Mouse (Mus musculus) spleen, adult 10 weeks (tissue): ENCODE results near the gene Fntb. TPM values are rescaled to one million over a fixed set of nuclear protein-coding genes. Genes with fewer than 3 reads are reported as not detected.

Source experiments
- polyA plus RNA-seq: library from polyadenylated mRNA; stranded (reverse); fragments of 350-450 nt; fragmentation: Illumina TruSeq; extraction: RNeasy Lipid Tissue Mini Kit (QIAGEN cat#74804); gene quantifications from one replicate; pipeline ENCODE4 v1.2.3, GENCODE M21; 2015; ENCODE audit warnings: low replicate concordance; ENCODE audit not compliant: insufficient read depth

Fntb gene
- 7.8 TPM for polyA plus RNA-seq

DNA sequence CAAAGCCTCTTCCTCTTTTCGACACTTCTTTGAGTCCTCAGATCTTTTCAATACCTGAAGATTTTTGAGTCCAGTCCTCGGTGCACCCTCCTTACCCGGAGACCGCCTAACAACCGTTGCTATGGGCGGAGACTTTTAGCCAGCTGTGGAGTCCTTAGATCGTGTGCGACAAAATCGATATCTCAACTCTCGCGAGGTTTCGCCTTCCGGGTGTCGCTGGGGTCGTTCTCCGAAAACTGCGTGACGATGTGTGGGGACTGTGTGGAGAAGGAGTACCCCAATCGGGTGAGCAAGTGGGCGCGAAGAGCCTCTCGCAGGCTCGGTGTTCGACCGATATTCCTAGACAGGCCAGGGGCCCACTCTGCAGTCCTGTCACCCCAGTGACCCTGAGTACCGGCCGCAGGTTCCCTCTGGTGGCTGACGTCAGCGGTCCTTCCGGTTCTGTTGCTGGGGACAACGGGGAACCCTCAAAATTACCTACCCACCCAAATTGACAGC lies at the start of gene Fntb, which contains the start of gene Churc1:
TSS of gene Fntb (plus strand) at position 236 of the 498 bp plus-strand sequence.
TSS of gene Churc1 (plus strand) at position 185 of the 498 bp plus-strand sequence.

DNA sequence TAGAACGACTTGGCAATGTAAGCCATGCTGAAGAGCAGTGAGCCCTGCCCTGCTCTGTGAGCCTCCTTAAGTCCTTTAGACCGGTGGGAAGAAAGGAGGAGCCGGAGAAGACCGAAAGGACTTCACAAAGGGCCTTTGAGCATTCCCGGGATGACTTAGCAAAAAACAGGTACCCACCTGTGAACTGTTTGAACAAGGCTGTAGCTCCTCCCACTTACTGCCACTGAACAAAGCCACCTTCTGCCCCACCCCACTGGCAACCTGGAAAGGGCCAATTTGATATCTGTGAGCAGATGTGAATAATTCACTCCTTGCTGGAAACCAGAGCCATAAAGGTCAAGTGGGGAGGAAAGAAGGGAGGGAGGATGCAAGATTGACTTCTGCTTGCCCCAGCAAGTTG lies 30.0 kb downstream of the Fntb start, which contains the start of gene Gpx2:
TSS of gene Gpx2 (minus strand) at position 205 of the 400 bp plus-strand sequence.

DNA sequence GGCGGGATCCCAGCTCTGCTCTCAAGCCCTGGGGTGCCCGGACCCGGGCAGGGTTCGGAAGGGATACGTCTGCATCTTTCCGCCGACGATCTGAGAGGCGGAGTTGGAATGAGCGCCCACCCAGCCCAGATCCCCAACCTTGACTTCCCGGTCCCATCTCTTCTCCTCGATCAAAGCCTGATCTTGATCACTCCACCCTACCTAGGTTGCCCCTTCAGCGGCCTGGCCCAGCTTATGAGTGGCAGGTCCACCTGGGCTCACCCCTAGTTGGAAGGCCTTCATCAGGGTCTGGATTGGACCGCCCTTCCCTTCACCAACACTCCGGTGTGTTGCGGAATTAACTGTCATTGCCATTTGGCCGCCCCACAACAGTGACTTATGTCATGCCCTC lies 57.3 kb downstream of the Fntb start, which contains the start of gene Rab15:
TSS of gene Rab15 (minus strand) at position 258 of the 391 bp plus-strand sequence.

DNA sequence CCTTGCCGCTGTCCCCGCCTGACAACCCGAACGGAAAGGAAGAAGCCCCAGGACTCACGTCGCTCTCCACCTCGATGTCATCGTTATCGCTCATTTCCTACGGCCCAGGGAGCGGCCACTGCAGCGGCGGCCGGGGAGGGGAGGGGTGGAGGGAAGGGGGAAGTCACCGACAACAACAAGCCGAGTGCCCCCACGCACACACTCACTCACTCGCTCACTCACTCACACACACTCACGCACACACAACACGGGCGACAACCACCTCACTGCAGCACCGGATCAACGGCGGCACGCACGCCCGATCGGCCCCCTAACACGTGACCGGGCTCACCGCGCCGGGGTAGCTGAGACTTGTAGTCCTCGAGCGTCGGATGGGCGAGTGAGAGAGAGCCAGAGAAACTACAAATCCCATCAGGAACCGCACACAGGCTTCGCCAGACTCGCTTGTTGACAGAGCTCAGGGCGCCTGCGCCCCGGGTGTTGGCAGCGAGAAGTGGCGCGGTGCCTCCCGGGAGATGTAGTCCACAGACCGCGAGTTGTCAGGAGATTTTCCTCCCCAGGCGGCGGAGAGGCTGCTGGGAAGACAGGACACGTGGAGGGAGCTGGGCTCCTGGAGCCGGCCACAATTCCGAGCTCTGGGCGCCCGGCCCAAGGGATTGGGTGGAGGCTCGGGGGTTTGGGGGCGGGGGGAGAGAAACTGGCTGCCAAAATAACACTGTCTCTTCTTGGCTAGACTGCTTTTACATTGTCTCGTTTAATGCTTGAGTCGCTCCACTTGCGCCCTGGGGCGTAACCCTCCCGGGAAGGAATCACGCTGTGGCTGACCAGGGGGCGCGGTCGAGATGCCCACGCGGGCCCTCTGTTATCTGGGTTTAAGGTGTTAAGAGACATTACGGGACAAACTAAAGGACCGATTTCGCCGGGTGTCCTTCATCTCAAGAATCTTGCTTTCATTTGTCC lies 196.8 kb downstream of the Fntb start, which contains the start of gene Max:
TSS of gene Max (minus strand) at position 270 of the 960 bp plus-strand sequence.

Other genes starting within 250 kb of the Fntb start
- gene Plekhg3, start 234.7 kb upstream of the Fntb start, polyA plus RNA-seq = 14.1 TPM
- gene Sptb, start 55.0 kb upstream of the Fntb start, polyA plus RNA-seq = 4.0 TPM
- gene Churc1, start 51 bp upstream of the Fntb start, polyA plus RNA-seq = 100 TPM
- gene Gpx2, start 30.0 kb downstream of the Fntb start, polyA plus RNA-seq = not detected
- 1.5 TPM for gene Rab15, start 57.3 kb downstream of the Fntb start, polyA plus RNA-seq
- gene Max, start 196.6 kb downstream of the Fntb start, polyA plus RNA-seq = 126 TPM